Mouse (Mus musculus) cortical plate, adult 2 months (tissue): ENCODE measurements around the gene Ubxn10.

Experiments
- CTCF ChIP-seq: fragments of 200-500 bp; IDR thresholded peaks from 2 replicates; pipeline ENCODE4 v1.5.1; 2011; ENCODE audit warnings: mild to moderate bottlenecking, control low read depth, low read length; ENCODE audit not compliant: insufficient read depth; ENCODE audit errors: extremely low read depth
- POLR2A ChIP-seq: fragments of 200-500 bp; IDR thresholded peaks from 2 replicates; pipeline ENCODE4 v1.6.1; 2011; ENCODE audit warnings: mild to moderate bottlenecking, low read length, control low read depth; ENCODE audit not compliant: insufficient read depth; ENCODE audit errors: extremely low read depth

DNA sequence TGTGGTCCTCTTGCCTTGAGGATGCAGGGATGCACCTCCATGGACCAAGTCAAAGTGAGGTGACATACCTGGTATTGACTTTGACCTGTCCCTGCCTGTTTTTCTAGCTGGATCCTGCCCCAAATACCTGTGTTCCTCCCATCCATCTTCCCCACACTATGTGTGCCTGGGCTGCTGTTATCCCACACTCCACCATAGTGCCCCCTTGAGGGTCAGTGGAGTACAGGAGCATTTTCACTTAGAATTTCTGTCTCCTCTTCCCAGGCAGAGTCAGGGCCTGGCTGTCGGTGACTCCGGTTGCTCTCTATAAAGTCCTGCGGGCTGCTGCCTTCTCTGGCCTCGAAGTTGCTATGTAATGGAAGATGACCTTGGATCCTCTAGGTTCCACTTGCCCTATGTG is 48.8 kb upstream of the Ubxn10 start:
- 0 out of 2 replicates have a peak, but pooled peaks have one; percentile 11 for TF ChIP-seq CTCF
- TF ChIP-seq POLR2A = no peak
